Mouse (Mus musculus) lung, postnatal 4 days (tissue): ENCODE measurements around the gene Maml3.

Experiments
- DNase-seq, 2 experiments: peaks; one replicate each; pipeline ENCODE4 v3.0.0; 2021

The Maml3 gene

GRCm38 (mm10) chr3:52104636-52105151 is at the start of gene Maml3:
TSS of gene Maml3 (minus strand) at chr3:52105076.
- peak; percentile 94 to 98 for DNase-seq

GRCm38 (mm10) chr3:52151155-52151554 is 46.3 kb upstream of the Maml3 start:
- DNase-seq: no peak

DNA sequence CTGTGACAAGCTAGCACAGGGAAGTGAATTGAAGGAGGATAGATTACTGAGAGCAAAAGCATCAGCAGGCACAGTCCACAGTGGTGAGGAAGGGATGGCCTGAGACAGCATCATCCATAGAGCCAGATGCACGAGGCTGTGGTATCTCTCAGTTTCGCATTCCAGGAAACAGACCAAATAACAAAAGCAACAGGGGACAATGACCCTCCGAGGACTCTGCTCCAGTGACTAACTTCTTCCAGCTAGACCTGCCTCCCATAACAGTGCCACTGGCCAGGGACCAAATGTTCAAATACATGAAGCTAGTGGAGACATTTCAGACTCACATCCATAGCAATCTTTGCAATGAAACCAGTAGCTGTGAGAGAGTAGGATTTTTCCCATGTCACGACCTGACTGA is 43.4 kb upstream of the Maml3 start:
- no peak for DNase-seq

DNA sequence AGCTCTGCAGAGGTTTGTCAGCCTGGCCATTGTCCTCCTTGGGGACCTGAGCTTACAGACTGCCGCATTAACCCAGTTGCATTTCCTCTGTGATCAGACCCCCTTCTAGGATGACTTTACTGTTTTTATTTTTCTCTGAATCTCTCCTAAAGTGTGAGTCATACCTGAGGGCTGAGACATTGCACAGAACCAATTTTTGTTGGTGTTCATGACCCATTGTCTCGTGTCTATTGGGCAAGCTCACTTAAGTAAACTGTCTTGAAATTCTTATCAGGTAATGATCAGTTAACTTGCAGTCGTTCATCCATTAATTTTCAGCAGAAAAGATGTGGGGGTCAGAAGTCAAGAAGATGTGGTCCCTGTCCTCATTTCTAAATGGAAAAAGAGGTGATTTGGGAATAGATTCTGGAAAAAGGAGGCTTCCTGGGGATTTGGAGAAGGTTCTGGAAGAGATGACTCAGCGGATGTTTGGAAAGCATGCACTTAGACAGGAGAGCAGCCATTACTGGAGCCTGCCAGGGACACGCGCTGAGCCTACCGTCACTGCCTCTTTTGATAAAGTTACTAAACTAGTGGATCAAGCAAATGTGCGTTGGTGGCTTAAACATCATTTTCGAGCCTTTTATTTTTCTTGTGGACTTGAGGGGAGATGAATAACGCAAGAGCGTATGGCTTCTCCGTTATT is 40.0 kb upstream of the Maml3 start:
- DNase-seq: no peak

GRCm38 (mm10) chr3:52143017-52143416 is 38.1 kb upstream of the Maml3 start:
- no peak for DNase-seq

DNA sequence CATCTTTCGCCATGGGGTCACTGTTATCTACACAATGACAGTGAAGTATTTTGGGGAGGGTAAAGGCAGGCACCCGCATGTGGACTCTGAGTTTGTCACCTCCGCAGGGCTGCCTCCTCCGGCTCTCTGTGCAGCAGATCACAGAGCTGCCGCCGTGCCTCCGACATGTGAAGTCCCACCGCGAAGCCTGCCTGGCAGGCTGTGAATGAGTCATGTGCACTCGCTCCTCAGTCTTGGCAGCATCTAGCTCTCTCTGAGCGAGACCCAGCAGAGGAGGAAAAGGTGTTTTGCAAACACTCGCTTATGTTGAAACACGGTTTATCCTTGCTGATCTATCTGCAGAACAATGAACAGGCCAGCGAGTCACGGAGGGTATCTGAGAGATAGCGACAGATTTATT is 35.3 kb upstream of the Maml3 start:
- DNase-seq: peak; percentile 35 to 67

DNA sequence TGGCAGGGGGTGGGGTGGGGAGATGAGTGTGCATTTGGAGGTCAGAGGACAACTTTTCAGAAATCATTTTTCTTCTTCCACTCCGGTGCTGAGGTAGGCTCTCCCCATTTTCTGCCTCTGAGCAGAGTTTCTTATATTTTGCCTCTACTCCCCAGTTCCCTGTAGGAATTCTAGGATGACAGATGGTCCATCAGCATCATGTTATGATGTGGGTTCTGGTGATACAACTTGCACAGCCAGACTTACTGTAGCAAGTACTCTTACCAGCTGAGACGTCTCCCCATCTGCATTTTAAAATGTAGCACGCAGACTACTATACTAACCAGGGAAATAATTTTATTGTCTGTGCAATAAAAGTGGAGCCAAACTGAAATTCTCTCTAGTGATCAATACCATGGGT is 20.5 kb upstream of the Maml3 start:
- DNase-seq: no peak

- DNase-seq: no peak
These were observed 16.0 kb upstream of the Maml3 start for GRCm38 (mm10) chr3:52120858-52121257.

DNA sequence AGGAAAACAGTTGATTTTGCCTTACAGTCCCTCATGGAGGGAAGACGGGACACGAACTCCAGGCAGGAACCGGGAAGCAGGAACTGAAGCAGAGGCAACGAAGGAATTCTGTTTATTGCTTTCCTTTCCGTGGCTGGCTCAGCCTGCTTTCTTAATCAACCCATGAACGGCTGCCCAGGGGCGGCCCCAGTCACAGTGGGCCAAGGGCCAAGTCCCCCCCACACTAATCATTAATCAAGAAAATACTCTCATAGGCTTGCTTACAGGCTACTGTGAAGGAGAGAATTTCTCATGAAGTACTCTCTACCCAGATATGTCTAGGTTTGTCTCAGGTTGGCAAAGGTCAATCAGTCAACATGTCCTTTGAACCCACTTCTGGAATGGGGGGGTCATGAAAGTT is 14.3 kb upstream of the Maml3 start:
- DNase-seq: no peak

DNA sequence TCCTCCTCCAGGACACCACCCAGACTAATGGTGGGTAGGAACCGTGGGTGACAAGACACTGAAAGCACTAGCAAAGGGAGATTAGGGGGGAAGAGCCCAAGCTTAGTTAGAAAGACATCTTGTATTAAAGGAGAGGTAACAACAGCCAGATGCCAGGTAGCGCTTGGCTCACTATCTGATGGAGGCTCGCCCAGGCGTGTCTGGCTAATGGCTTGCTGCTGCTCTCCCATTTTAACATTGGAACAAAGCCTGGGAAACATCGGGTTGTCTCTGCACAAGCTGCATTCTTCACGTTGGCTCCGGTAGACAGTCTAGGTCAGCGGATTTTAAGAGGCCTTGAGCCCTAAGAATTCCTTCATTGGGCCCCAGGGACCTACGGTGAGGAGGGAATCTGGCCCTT is 10.5 kb upstream of the Maml3 start:
- no peak for DNase-seq

GRCm38 (mm10) chr3:52108027-52108426 is 3.2 kb upstream of the Maml3 start:
- DNase-seq: no peak

GRCm38 (mm10) chr3:52105156-52105555 is 280 bp upstream of the Maml3 start:
- DNase-seq: no peak

- no peak for DNase-seq
These were observed 668 bp downstream of the Maml3 start for GRCm38 (mm10) chr3:52104208-52104607.

DNA sequence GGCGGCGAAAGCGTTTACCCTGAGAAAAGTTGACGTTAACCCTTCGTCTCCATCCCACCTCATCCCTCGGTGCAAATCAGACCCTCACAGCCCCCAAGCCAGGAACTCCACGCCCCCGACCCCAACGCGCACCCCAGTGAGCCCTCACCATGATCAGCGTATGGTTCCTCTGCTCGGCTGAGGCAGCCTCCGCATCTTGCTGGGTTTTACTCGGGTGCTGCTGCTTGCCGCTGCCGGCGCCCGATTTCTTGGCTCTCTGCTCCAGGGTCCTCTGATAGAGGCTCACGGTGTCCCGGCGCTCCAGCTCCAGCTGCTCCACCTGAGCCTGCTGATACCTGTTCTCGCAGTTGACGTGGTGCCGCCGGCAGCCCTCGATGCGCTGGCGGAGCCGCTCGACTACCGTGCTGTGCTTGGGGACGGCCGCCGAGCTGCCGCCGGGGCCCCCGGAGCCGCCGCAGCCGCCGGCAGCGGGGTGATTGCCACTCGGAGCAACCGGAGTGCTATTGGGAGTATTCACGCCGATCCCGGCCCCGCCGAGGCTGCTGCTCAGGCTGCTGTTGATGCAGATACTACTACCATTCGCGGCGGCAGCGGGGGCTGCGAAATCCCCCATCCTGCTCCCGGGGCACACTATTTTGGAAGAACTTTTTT is 1.2 kb downstream of the Maml3 start:
- peak; percentile 64 to 66 for DNase-seq

DNA sequence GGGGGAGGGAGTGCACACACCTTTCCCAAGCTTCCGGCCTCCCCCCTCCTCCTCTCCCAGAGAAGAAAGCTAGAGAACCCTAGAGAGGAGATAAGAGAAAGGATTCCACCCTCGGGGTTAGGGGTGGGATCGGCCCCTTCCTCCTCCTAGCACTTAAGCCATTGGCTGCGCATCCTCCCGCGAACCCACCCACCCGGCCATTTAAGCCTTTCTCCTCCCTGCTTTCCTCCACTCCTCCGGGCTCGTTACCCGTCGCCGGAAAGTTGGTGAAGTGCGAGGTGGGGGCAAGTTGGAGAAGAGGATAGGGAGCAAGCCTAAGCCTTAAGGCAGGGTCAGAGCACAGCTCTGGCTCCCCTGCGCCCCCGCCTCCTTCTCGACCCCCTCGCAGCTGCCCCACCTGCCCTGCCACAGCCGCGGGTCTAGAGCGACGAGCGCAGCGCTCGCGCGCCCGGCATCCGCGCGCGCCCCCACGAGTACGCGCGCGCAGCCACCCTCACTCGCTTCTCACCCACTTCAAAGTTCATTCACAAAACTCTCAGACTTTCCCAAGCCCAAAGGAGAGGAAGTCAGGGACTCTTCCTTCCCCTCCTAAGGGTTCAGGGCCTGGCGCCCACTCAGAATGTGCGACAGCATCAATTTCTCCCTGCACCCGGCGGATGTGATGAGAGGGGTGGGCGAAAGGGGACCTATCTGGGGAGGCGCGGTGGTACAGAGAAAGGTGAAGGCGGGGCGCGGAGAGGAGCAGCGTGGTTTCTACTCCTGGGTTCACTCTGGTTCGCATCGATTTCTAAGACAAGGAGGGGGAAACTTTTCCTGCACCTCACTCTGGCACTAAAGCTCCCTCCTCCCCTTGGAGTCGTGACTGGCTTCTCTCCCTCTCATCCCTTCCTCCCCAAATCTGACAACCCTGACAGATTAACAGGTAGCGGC is 2.0 kb downstream of the Maml3 start:
- peak; percentile 88 to 92 for DNase-seq

GRCm38 (mm10) chr3:52101977-52102600 is 2.8 kb downstream of the Maml3 start:
- peak; percentile 95 to 97 for DNase-seq

GRCm38 (mm10) chr3:52101401-52101976 is 3.4 kb downstream of the Maml3 start:
- no peak for DNase-seq

GRCm38 (mm10) chr3:52100926-52101325 is 4.0 kb downstream of the Maml3 start:
- no peak for DNase-seq

DNA sequence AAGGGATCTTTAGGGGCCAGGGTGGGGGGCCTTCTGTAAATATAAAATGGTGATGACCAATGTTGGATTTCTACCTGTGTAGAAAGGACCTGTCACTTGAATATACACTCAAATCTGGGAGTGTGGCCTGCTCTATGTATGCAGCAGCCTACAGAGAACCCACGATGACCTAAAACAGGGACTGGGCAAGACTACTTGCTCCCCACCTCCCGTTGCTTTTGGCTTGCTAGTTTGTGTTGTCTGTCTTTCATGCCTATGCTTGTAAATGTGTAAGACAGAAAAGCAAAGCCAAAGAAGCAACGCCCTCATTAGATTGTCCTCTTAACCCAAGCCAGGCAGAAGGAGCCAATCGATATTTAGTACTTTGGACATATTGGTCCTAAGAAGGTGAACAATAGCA is 4.6 kb downstream of the Maml3 start:
- DNase-seq: no peak

- DNase-seq: no peak
These were observed 5.6 kb downstream of the Maml3 start for GRCm38 (mm10) chr3:52099286-52099685.

DNA sequence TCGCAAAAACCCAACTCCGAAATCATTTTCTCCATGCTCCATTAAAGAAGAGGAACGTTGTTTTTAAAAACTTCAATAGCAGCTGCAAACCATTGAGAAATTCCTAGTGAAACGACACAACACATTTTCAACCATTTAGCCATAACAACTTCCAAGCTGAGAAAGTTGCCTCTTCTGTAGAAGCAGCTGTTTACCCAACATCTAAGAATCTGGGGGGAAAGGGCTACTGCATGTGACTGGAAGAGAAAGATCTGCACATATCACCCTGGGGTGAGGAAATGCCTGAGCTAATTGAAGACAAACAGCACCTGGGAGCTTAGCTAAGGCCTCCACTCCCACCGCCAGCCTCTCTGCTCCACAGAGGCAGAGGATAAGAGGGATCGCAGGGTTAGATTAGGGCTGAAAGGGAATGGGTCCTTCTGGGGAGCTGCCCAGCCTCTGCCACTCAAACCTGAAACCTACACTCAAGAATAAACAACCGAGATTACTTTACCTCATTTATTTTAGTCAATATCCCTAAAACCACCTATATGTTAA is 13.5 kb downstream of the Maml3 start:
- DNase-seq: no peak

DNA sequence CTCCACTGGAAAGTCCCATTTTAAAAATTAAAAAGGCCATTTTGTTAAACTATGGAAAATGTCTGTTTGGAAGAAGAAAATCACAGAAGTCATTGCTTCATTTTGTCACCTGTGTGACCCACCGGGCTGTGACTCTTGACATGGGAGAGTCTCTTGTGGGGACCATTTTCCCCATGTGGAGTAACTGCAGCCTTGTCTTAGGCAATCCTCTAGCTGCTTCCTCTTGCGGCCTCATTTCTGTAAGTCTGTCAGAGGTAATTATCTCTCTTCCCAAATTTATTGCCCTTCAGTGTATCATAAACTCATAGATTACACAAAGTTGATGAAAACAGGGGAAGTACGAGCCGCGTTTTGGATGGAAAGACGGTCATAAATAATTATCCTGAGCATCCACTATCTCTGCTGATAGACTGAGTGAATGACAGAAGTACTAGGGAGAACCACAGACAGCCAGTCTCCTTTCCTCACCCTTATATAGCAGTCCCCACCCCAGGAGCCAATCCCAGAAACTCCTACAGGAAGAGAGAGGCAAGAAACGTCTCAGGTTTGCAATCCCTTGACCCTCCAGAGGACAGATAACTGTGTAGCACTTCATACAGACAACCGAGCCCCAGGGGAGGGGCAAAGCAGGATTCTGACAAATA is 14.5 kb downstream of the Maml3 start:
- DNase-seq: no peak
